Mouse (Mus musculus): ENCODE measurements around the gene Hsf2bp.

Gene Hsf2bp

GRCm38 (mm10) chr17:31982326-31983190 lies 53.6 kb downstream of the Hsf2bp start:
- no peak for DNase-seq (ENCODE audit: low spot score in 2 of 2)

GRCm38 (mm10) chr17:31979888-31980287 lies 56.3 kb downstream of the Hsf2bp start:
- no peak for DNase-seq (ENCODE audit: low spot score in 2 of 2)

GRCm38 (mm10) chr17:31977131-31977530 lies 59.0 kb downstream of the Hsf2bp start:
- no peak for DNase-seq (ENCODE audit: low spot score in 2 of 2)

GRCm38 (mm10) chr17:31976501-31976900 lies 59.6 kb downstream of the Hsf2bp start:
- no peak for DNase-seq (ENCODE audit: low spot score in 2 of 2)

GRCm38 (mm10) chr17:31974694-31975093 lies 61.5 kb downstream of the Hsf2bp start:
- no peak for DNase-seq (ENCODE audit: low spot score in 2 of 2)

- DNase-seq (ENCODE audit: low spot score in 2 of 2): no peak
Measured at GRCm38 (mm10) chr17:31973664-31974230, 62.4 kb downstream of the Hsf2bp start.

- no peak for DNase-seq (ENCODE audit: low spot score in 2 of 2)
Measured at GRCm38 (mm10) chr17:31970890-31971289, 65.3 kb downstream of the Hsf2bp start.

GRCm38 (mm10) chr17:31968801-31969200 lies 67.3 kb downstream of the Hsf2bp start:
- no peak for DNase-seq (ENCODE audit: low spot score in 2 of 2)

GRCm38 (mm10) chr17:31967311-31967710 lies 68.8 kb downstream of the Hsf2bp start:
- DNase-seq (ENCODE audit: low spot score in 2 of 2): no peak

GRCm38 (mm10) chr17:31966566-31966965 lies 69.6 kb downstream of the Hsf2bp start:
- DNase-seq (ENCODE audit: low spot score in 2 of 2): no peak

- DNase-seq (ENCODE audit: low spot score in 2 of 2): no peak
Measured at GRCm38 (mm10) chr17:31965623-31966022, 70.5 kb downstream of the Hsf2bp start.

- no peak for DNase-seq (ENCODE audit: low spot score in 2 of 2)
Measured at GRCm38 (mm10) chr17:31962930-31963329, 73.2 kb downstream of the Hsf2bp start.

- no peak for DNase-seq (ENCODE audit: low spot score in 2 of 2)
Measured at GRCm38 (mm10) chr17:31962281-31962680, 73.9 kb downstream of the Hsf2bp start.

GRCm38 (mm10) chr17:31954551-31955140 lies 81.5 kb downstream of the Hsf2bp start:
- no peak for DNase-seq (ENCODE audit: low spot score in 2 of 2)

GRCm38 (mm10) chr17:31949076-31949475 lies 87.1 kb downstream of the Hsf2bp start:
- DNase-seq (ENCODE audit: low spot score in 2 of 2): no peak

GRCm38 (mm10) chr17:31946436-31946835 lies 89.7 kb downstream of the Hsf2bp start:
- DNase-seq (ENCODE audit: low spot score in 2 of 2): no peak

- no peak for DNase-seq (ENCODE audit: low spot score in 2 of 2)
Measured at GRCm38 (mm10) chr17:31943881-31944539, 92.1 kb downstream of the Hsf2bp start.

- DNase-seq (ENCODE audit: low spot score in 2 of 2): no peak
Measured at GRCm38 (mm10) chr17:31941616-31942015, 94.5 kb downstream of the Hsf2bp start.

- no peak for DNase-seq (ENCODE audit: low spot score in 2 of 2)
Measured at GRCm38 (mm10) chr17:31940607-31941006, 95.5 kb downstream of the Hsf2bp start.

GRCm38 (mm10) chr17:31939292-31940060 lies 96.7 kb downstream of the Hsf2bp start:
- no peak for DNase-seq (ENCODE audit: low spot score in 2 of 2)

GRCm38 (mm10) chr17:31938539-31939260 lies 97.4 kb downstream of the Hsf2bp start:
- no peak for DNase-seq (ENCODE audit: low spot score in 2 of 2)
